12 mouse cellular contexts compared by ENCODE assay signal in the genomic region with DNA sequence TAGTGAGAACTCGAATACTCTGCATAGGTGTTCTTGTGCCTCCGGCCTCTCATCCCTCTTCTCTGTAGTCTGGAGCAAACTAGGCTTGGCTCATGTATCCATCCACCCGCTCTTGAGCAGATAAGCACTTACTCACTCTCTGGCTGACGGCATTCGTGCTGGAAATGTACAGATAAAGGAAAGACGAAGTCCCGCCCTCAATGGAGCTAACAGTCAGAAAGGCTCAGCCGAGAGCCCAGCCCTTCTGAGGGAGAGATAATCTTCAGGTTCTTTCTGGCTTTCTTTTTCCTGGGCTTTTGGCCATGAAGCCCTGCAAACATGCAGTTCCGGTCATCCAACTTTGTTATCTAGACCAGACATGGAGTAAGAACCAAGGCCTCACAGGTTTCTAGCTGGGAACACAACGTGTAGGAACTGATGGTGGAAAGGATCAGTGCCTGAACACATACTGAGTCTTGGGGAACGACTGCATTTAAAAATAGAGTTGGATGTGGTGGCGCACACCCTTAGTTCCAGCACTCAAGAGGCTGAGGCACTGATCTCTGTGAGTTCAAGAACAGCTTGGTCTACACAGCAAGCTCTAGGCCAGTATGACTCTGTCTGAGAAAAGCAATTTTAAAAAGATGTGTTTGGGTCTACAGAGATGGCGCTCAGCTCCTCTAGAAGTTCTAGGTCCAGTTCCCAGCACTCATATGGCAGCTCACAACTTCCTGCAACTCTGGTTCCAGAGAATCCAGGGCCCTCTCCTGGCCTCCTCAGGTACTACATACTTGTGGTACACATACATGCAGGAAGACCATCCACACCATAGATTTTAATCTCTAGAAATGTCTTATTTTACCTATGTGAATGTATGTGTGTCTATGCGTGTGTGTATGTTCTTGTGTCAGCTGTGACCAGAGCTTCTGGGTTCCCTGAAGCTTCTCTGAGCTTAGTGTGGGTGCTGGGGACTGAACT. TPM values are rescaled to one million over a fixed set of nuclear protein-coding genes. Genes with fewer than 3 reads are reported as not detected.
DNase-seq lines count a peak whose midpoint lies in the region; ATAC-seq and TF ChIP-seq lines count a peak whose summit lies in the region.
"Had no signal": no experiment of that assay in that cellular context is flagged by ENCODE, and none has a peak within 500 bp of the region (broad histone marks: within the 10 kb centered on the region; RNA-seq: fewer than 3 reads in every experiment).

No protein-coding gene starts in this region.

- no peak for DNase-seq in lung, postnatal 0 days (ENCODE audit: low spot score)
- no peak for DNase-seq in lung, postnatal 36 days
- peak; percentile 92 for DNase-seq in c-Kit-positive CD71-positive TER-119-negative erythroid progenitor cells, embryonic 14.5 days (ENCODE audit: low read depth)
- no peak for DNase-seq in layer of hippocampus, adult 2 months (ENCODE audit: low spot score in 2 of 2)
- no peak for DNase-seq in embryo, embryonic 10.5 days (ENCODE audit: low spot score)

- H3K9ac ChIP-seq in lung, postnatal 0 days (replicated peaks; ENCODE audit: low read depth): no peak overlapping the region
- peak overlapping the region; percentile 59 for H3K9ac ChIP-seq in liver, embryonic 12.5 days
- no peak overlapping the region for H3K9ac ChIP-seq in stomach, embryonic 16.5 days (ENCODE audit: low read length)
- H3K9ac ChIP-seq: hindbrain, embryonic 15.5 days; neural tube, embryonic 13.5 days had no signal

- H3K4me1 ChIP-seq in lung, postnatal 0 days (ENCODE audit: insufficient read depth, low read depth, low read length): no peaks in the 10 kb centered on the region
- H3K4me1 ChIP-seq in liver, embryonic 12.5 days: peaks cover 31% of the 10 kb centered on the region
- H3K4me1 ChIP-seq in stomach, embryonic 16.5 days (ENCODE audit: control insufficient read depth, insufficient read depth, low read length): no peaks in the 10 kb centered on the region
- H3K4me1 ChIP-seq: limb, embryonic 10.5 days had no signal

- TF ChIP-seq CTCF in lung, postnatal 0 days (IDR thresholded peaks at IDR 0.05): no peak
- TF ChIP-seq CTCF in layer of hippocampus, adult 2 months (conservative IDR thresholded peaks at IDR 0.05): no peak

- H3K4me3 ChIP-seq in lung, postnatal 0 days (ENCODE audit: low read depth, low read length): no peak overlapping the region
- H3K4me3 ChIP-seq in liver, embryonic 12.5 days: peak overlapping the region; percentile 32
- H3K4me3 ChIP-seq in stomach, embryonic 16.5 days (replicated peaks; ENCODE audit: low read length): no peak overlapping the region
- no peak overlapping the region for H3K4me3 ChIP-seq in layer of hippocampus, adult 2 months
- H3K4me3 ChIP-seq: hindbrain, embryonic 15.5 days; limb, embryonic 10.5 days; neural tube, embryonic 13.5 days had no signal

- ATAC-seq in lung, postnatal 0 days: peak; percentile 48
- ATAC-seq in liver, embryonic 12.5 days: peak; percentile 99
- ATAC-seq in stomach, embryonic 16.5 days (ENCODE audit: insufficient read depth, low FRiP score): peak; percentile 85
- no peak for ATAC-seq in granulocyte monocyte progenitor cell, adult 5-6 weeks (replicated peaks; ENCODE audit: poor library complexity, severe bottlenecking)

- peaks cover 15% of the 10 kb centered on the region; the same call in 1 of the 2 replicates for H3K36me3 ChIP-seq in lung, postnatal 0 days (ENCODE audit: insufficient read depth, low read length)
- peaks cover 90% of the 10 kb centered on the region for H3K36me3 ChIP-seq in liver, embryonic 12.5 days
- H3K36me3 ChIP-seq in stomach, embryonic 16.5 days (ENCODE audit: control insufficient read depth, insufficient read depth, low read length): peaks cover 22% of the 10 kb centered on the region

- TF ChIP-seq EP300 in lung, postnatal 0 days (IDR thresholded peaks at IDR 0.05): no peak

- 83% methylated on average over 14 of the region's 14 CpGs for WGBS in lung, postnatal 0 days
- 34% methylated on average over 14 of the region's 14 CpGs for WGBS in liver, embryonic 12.5 days (ENCODE audit: insufficient replicate concordance)
- 75% methylated on average over 14 of the region's 14 CpGs for WGBS in stomach, embryonic 16.5 days

- no peaks in the 10 kb centered on the region for H3K27me3 ChIP-seq in lung, postnatal 0 days (replicated peaks; ENCODE audit: insufficient read depth, low read length)
- H3K27me3 ChIP-seq in liver, embryonic 12.5 days (replicated peaks): no peaks in the 10 kb centered on the region
- no peaks in the 10 kb centered on the region for H3K27me3 ChIP-seq in stomach, embryonic 16.5 days (ENCODE audit: control insufficient read depth, insufficient read depth, low read length)
- H3K27me3 ChIP-seq: hindbrain, embryonic 15.5 days; neural tube, embryonic 13.5 days had no signal

- no peaks in the 10 kb centered on the region for H3K9me3 ChIP-seq in lung, postnatal 0 days (ENCODE audit: low read length)
- H3K9me3 ChIP-seq in liver, embryonic 12.5 days (replicated peaks): no peaks in the 10 kb centered on the region
- H3K9me3 ChIP-seq in stomach, embryonic 16.5 days (replicated peaks; ENCODE audit: control insufficient read depth, low read length): no peaks in the 10 kb centered on the region
- H3K9me3 ChIP-seq: hindbrain, embryonic 15.5 days; limb, embryonic 10.5 days; neural tube, embryonic 13.5 days had no signal

- H3K27ac ChIP-seq in lung, postnatal 0 days (ENCODE audit: low read length): no peak overlapping the region
- peak overlapping the region; percentile 99 for H3K27ac ChIP-seq in liver, embryonic 12.5 days
- H3K27ac ChIP-seq in stomach, embryonic 16.5 days (ENCODE audit: low read length): peak overlapping the region; percentile 52; the same call in 1 of the 2 replicates
- H3K27ac ChIP-seq in layer of hippocampus, adult 2 months: no peak overlapping the region
- H3K27ac ChIP-seq: hindbrain, embryonic 15.5 days; limb, embryonic 10.5 days; neural tube, embryonic 13.5 days had no signal

- no peak overlapping the region for H3K4me2 ChIP-seq in lung, postnatal 0 days (replicated peaks; ENCODE audit: low read depth, low read length)
- peak overlapping the region; percentile 63 for H3K4me2 ChIP-seq in liver, embryonic 12.5 days
- no peak overlapping the region for H3K4me2 ChIP-seq in stomach, embryonic 16.5 days (ENCODE audit: low read depth, low read length)
- H3K4me2 ChIP-seq: hindbrain, embryonic 15.5 days; neural tube, embryonic 13.5 days had no signal

RNA-seq across cellular contexts. Expression of a gene that starts 11.6 kb away (rescaled TPM):
- polyA plus RNA-seq in lung, postnatal 0 days (2015; fragmentation: Nextera tagmentation; extraction: Ambion mirVana): 372 and 523 TPM in 2 replicates
- polyA plus RNA-seq in liver, embryonic 12.5 days (2016; fragmentation: Nextera tagmentation; extraction: Ambion mirVana): 656 and 672 TPM in 2 replicates
- 941 and 997 TPM in 2 replicates for polyA plus RNA-seq in stomach, embryonic 16.5 days (2015; fragmentation: Nextera tagmentation; extraction: Ambion mirVana)
- 100 to 1,000 TPM; 277 to 315 TPM for total RNA-seq in layer of hippocampus, adult 2 months (2021)
- total RNA-seq in granulocyte monocyte progenitor cell, adult 5-6 weeks (2014; fragmentation: Nextera tagmentation): 559 and 592 TPM in 2 replicates
- total RNA-seq in granulocyte monocyte progenitor cell, adult 5-6 weeks (2017): 1,947 and 2,193 TPM in 2 replicates

RNA-seq across cellular contexts. Expression of a gene that starts 16.4 kb away (rescaled TPM):
- 18.5 and 19.6 TPM in 2 replicates for polyA plus RNA-seq in lung, postnatal 0 days (2015; fragmentation: Nextera tagmentation; extraction: Ambion mirVana)
- 32.5 and 33.2 TPM in 2 replicates for polyA plus RNA-seq in liver, embryonic 12.5 days (2016; fragmentation: Nextera tagmentation; extraction: Ambion mirVana)
- 33.4 and 40.6 TPM in 2 replicates for polyA plus RNA-seq in stomach, embryonic 16.5 days (2015; fragmentation: Nextera tagmentation; extraction: Ambion mirVana)
- total RNA-seq in layer of hippocampus, adult 2 months (2021): 10 to 100 TPM; 27.8 to 33.7 TPM
- total RNA-seq in granulocyte monocyte progenitor cell, adult 5-6 weeks (2014; fragmentation: Nextera tagmentation): 31.3 and 33.6 TPM in 2 replicates
- 38.0 and 49.0 TPM in 2 replicates for total RNA-seq in granulocyte monocyte progenitor cell, adult 5-6 weeks (2017)

RNA-seq across cellular contexts. Expression of a gene that starts 28.3 kb away (rescaled TPM):
- polyA plus RNA-seq in lung, postnatal 0 days (2015; fragmentation: Nextera tagmentation; extraction: Ambion mirVana): 50.1 and 58.5 TPM in 2 replicates
- 87.3 and 93.7 TPM in 2 replicates for polyA plus RNA-seq in liver, embryonic 12.5 days (2016; fragmentation: Nextera tagmentation; extraction: Ambion mirVana)
- 73.4 and 81.4 TPM in 2 replicates for polyA plus RNA-seq in stomach, embryonic 16.5 days (2015; fragmentation: Nextera tagmentation; extraction: Ambion mirVana)
- 100 to 1,000 TPM in 1 of 2 experiments, 10 to 100 TPM in 1; 96.5 to 102 TPM for total RNA-seq in layer of hippocampus, adult 2 months (2021)
- total RNA-seq in granulocyte monocyte progenitor cell, adult 5-6 weeks (2014; fragmentation: Nextera tagmentation): 50.1 and 65.5 TPM in 2 replicates
- total RNA-seq in granulocyte monocyte progenitor cell, adult 5-6 weeks (2017): 56.7 and 70.8 TPM in 2 replicates

RNA-seq across cellular contexts. Expression of a gene that starts 42.8 kb away (rescaled TPM):
- polyA plus RNA-seq in lung, postnatal 0 days (2015; fragmentation: Nextera tagmentation; extraction: Ambion mirVana): 86.6 and 87.3 TPM in 2 replicates
- 68.6 and 71.9 TPM in 2 replicates for polyA plus RNA-seq in liver, embryonic 12.5 days (2016; fragmentation: Nextera tagmentation; extraction: Ambion mirVana)
- 73.5 and 74.5 TPM in 2 replicates for polyA plus RNA-seq in stomach, embryonic 16.5 days (2015; fragmentation: Nextera tagmentation; extraction: Ambion mirVana)
- total RNA-seq in layer of hippocampus, adult 2 months (2021): 10 to 100 TPM; 78.2 to 84.0 TPM
- total RNA-seq in granulocyte monocyte progenitor cell, adult 5-6 weeks (2014; fragmentation: Nextera tagmentation): 42.7 and 63.4 TPM in 2 replicates
- 52.8 and 56.7 TPM in 2 replicates for total RNA-seq in granulocyte monocyte progenitor cell, adult 5-6 weeks (2017)

RNA-seq across cellular contexts. Expression of a gene that starts 49.5 kb away (rescaled TPM):
- polyA plus RNA-seq in lung, postnatal 0 days (2015; fragmentation: Nextera tagmentation; extraction: Ambion mirVana): not detected in 2 replicates
- 0.07 TPM in 2 replicates for polyA plus RNA-seq in liver, embryonic 12.5 days (2016; fragmentation: Nextera tagmentation; extraction: Ambion mirVana)
- not detected in 2 replicates for polyA plus RNA-seq in stomach, embryonic 16.5 days (2015; fragmentation: Nextera tagmentation; extraction: Ambion mirVana)
- not detected for total RNA-seq in layer of hippocampus, adult 2 months (2021)
- total RNA-seq in granulocyte monocyte progenitor cell, adult 5-6 weeks (2014; fragmentation: Nextera tagmentation): not detected in 2 replicates
- total RNA-seq in granulocyte monocyte progenitor cell, adult 5-6 weeks (2017): not detected in 2 replicates
- polyA plus RNA-seq: hindbrain, embryonic 15.5 days; limb, embryonic 10.5 days; neural tube, embryonic 13.5 days; small intestine, adult 2 months had no signal

Comparison
In these comparisons a context has a peak if more than half of its experiments do, and no peak if none do; other contexts are left out.
1. H3K27ac ChIP-seq: peak in liver, embryonic 12.5 days (single experiment) and stomach, embryonic 16.5 days (single experiment); none in lung, postnatal 0 days (single experiment) and layer of hippocampus, adult 2 months (single experiment).